ENCODE assay signal across 17 mouse cellular contexts in the genomic region with DNA sequence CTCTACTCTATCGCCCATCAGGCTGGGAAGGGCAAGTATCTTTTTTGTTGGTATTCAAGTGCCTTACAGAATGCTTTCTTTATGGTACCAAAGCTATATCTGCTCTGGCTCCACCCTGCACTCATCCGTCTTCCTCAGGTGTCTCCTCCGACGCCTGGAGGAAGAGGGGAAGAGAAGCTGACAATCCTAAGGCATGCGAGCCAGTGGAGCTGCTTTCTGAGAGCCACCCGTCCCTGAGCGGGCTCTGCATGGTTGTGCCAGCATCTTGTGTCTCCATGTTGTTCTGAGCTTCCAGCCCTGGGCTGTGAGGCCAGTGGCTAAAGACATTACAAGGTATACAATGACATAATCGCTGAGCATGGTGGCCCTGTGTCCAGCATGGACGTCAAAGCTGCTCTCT.
DNase-seq lines count a peak whose midpoint lies in the region; ATAC-seq and TF ChIP-seq lines count a peak whose summit lies in the region.
"Had no signal": no experiment of that assay in that cellular context is flagged by ENCODE, and none has a peak within 500 bp of the region (broad histone marks: within the 10 kb centered on the region; RNA-seq: fewer than 3 reads in every experiment).

No protein-coding gene starts in this region.

- ATAC-seq in intestine, embryonic 16.5 days: no peak
- ATAC-seq in intestine, embryonic 15.5 days: no peak
- ATAC-seq in hindbrain, embryonic 13.5 days (ENCODE audit: low FRiP score): no peak

- no peaks in the 10 kb centered on the region for H3K36me3 ChIP-seq in intestine, embryonic 16.5 days (ENCODE audit: control insufficient read depth, insufficient read depth, low read length)
- H3K36me3 ChIP-seq in intestine, embryonic 15.5 days: no peaks in the 10 kb centered on the region
- no peaks in the 10 kb centered on the region for H3K36me3 ChIP-seq in E14TG2a.4 (ENCODE audit: insufficient read depth, low read length)
- no peaks in the 10 kb centered on the region for H3K36me3 ChIP-seq in hindbrain, embryonic 13.5 days
- H3K36me3 ChIP-seq: neural tube, embryonic 12.5 days had no signal

- H3K4me2 ChIP-seq in intestine, embryonic 16.5 days (ENCODE audit: low read depth, low read length): no peak overlapping the region
- H3K4me2 ChIP-seq in intestine, embryonic 15.5 days (replicated peaks): no peak overlapping the region
- no peak overlapping the region for H3K4me2 ChIP-seq in hindbrain, embryonic 13.5 days
- H3K4me2 ChIP-seq: midbrain, embryonic 12.5 days; neural tube, embryonic 12.5 days had no signal

- DNase-seq in lung, postnatal 25 days (ENCODE audit: low spot score): no peak
- DNase-seq in kidney, adult 8-10 months: no peak
- DNase-seq: cerebellum, adult 9-10 months; embryo, embryonic 11 days; layer of hippocampus, postnatal 36 days; lung, adult 18-20 months; lung, postnatal 4 days; right cerebral cortex, postnatal 4 days had no signal

- no peak overlapping the region for H3K9ac ChIP-seq in intestine, embryonic 16.5 days (ENCODE audit: low read depth, low read length)
- H3K9ac ChIP-seq in intestine, embryonic 15.5 days: no peak overlapping the region
- H3K9ac ChIP-seq in hindbrain, embryonic 13.5 days: peak overlapping the region; percentile 53; the same call in 1 of the 2 replicates
- H3K9ac ChIP-seq: midbrain, embryonic 12.5 days had no signal

- no peak for TF ChIP-seq POLR2A in bone marrow, adult 2 months (IDR thresholded peaks at IDR 0.05; ENCODE audit: borderline replicate concordance, control insufficient read depth, low read depth, low read length)

- no peak for TF ChIP-seq CTCF in E14TG2a.4 (conservative IDR thresholded peaks at IDR 0.05; ENCODE audit: low read length)
- no peak for TF ChIP-seq CTCF in bone marrow, adult 2 months (IDR thresholded peaks at IDR 0.05; ENCODE audit: control insufficient read depth, insufficient read depth, low read length)

- 84% methylated on average over 9 of the region's 9 CpGs for WGBS in intestine, embryonic 16.5 days
- WGBS in intestine, embryonic 15.5 days: 82% methylated on average over 9 of the region's 9 CpGs
- WGBS in bone marrow, adult 2 months: 92% methylated on average over 9 of the region's 9 CpGs
- 78% methylated on average over 9 of the region's 9 CpGs for WGBS in hindbrain, embryonic 13.5 days

- peak overlapping the region; percentile 62; the same call in 1 of the 2 replicates for H3K27ac ChIP-seq in intestine, embryonic 16.5 days (ENCODE audit: low read length)
- H3K27ac ChIP-seq in intestine, embryonic 15.5 days: no peak overlapping the region
- peak overlapping the region; percentile 67 for H3K27ac ChIP-seq in bone marrow, adult 2 months (ENCODE audit: control insufficient read depth, insufficient read depth, low read depth, low read length, poor library complexity)
- H3K27ac ChIP-seq in hindbrain, embryonic 13.5 days: peak overlapping the region; percentile 53
- H3K27ac ChIP-seq: limb, embryonic 10.5 days; neural tube, embryonic 12.5 days had no signal

- H3K4me3 ChIP-seq in intestine, embryonic 16.5 days (ENCODE audit: low read length): no peak overlapping the region
- no peak overlapping the region for H3K4me3 ChIP-seq in intestine, embryonic 15.5 days (replicated peaks)
- peak overlapping the region; percentile 20; the same call in 1 of the 2 replicates for H3K4me3 ChIP-seq in E14TG2a.4 (replicated peaks; ENCODE audit: low read length)
- H3K4me3 ChIP-seq in bone marrow, adult 2 months (replicated peaks; ENCODE audit: control insufficient read depth, low read depth, low read length): no peak overlapping the region
- no peak overlapping the region for H3K4me3 ChIP-seq in hindbrain, embryonic 13.5 days
- H3K4me3 ChIP-seq: erythroblast, embryonic 14.5 days; limb, embryonic 10.5 days; midbrain, embryonic 12.5 days; neural tube, embryonic 12.5 days had no signal

- no peaks in the 10 kb centered on the region for H3K27me3 ChIP-seq in intestine, embryonic 16.5 days (replicated peaks; ENCODE audit: control insufficient read depth, insufficient read depth, low read length)
- no peaks in the 10 kb centered on the region for H3K27me3 ChIP-seq in intestine, embryonic 15.5 days (replicated peaks)
- no peaks in the 10 kb centered on the region for H3K27me3 ChIP-seq in E14TG2a.4 (ENCODE audit: insufficient read depth, low read length)
- H3K27me3 ChIP-seq in hindbrain, embryonic 13.5 days: no peaks in the 10 kb centered on the region
- H3K27me3 ChIP-seq: midbrain, embryonic 12.5 days; neural tube, embryonic 12.5 days had no signal

- H3K4me1 ChIP-seq in intestine, embryonic 16.5 days (ENCODE audit: control insufficient read depth, insufficient read depth, low read length): peaks cover 42% of the 10 kb centered on the region
- peaks cover 25% of the 10 kb centered on the region for H3K4me1 ChIP-seq in intestine, embryonic 15.5 days (replicated peaks)
- H3K4me1 ChIP-seq in E14TG2a.4 (replicated peaks; ENCODE audit: low read depth, low read length): peaks cover 81% of the 10 kb centered on the region
- peaks cover 27% of the 10 kb centered on the region for H3K4me1 ChIP-seq in bone marrow, adult 2 months (ENCODE audit: control insufficient read depth, insufficient read depth, low read length)
- H3K4me1 ChIP-seq in hindbrain, embryonic 13.5 days (replicated peaks): peaks cover 64% of the 10 kb centered on the region

- no peaks in the 10 kb centered on the region for H3K9me3 ChIP-seq in intestine, embryonic 16.5 days (ENCODE audit: control insufficient read depth, low read length)
- no peaks in the 10 kb centered on the region for H3K9me3 ChIP-seq in intestine, embryonic 15.5 days
- no peaks in the 10 kb centered on the region for H3K9me3 ChIP-seq in E14TG2a.4 (ENCODE audit: low read length)
- H3K9me3 ChIP-seq in hindbrain, embryonic 13.5 days: no peaks in the 10 kb centered on the region
- H3K9me3 ChIP-seq: limb, embryonic 10.5 days; midbrain, embryonic 12.5 days; neural tube, embryonic 12.5 days had no signal
